Mouse (Mus musculus) limb, embryonic 13.5 days (tissue): ENCODE measurements around the gene Palld. TPM values are rescaled to one million over a fixed set of nuclear protein-coding genes. Genes with fewer than 3 reads are reported as not detected.

Experiments
- ATAC-seq: fragments of 200-750 bp; cut with Nextera tagmentation; 2 replicates; pipeline ENCODE4 v1.8.0; 2017; ENCODE audit warnings: low read depth, moderate number of reproducible peaks, moderate TSS enrichment; ENCODE audit not compliant: low FRiP score
- H3K27ac ChIP-seq: fragments of 300-500 bp; sonication (generic); 2 replicates; pipeline ENCODE4 v1.5.1; 2015; ENCODE audit warnings: inconsistent platforms, mild to moderate bottlenecking, moderate library complexity
- H3K27me3 ChIP-seq: fragments of 300-500 bp; sonication (generic); 2 replicates; pipeline ENCODE4 v1.6.1; 2015; ENCODE audit warnings: mild to moderate bottlenecking, inconsistent platforms
- H3K36me3 ChIP-seq: fragments of 300-500 bp; sonication (generic); 2 replicates; pipeline ENCODE4 v1.6.1; 2015; ENCODE audit warnings: inconsistent platforms, mild to moderate bottlenecking, moderate library complexity
- H3K4me1 ChIP-seq: fragments of 300-500 bp; sonication (generic); 2 replicates; pipeline ENCODE4 v1.6.1; 2015; ENCODE audit warnings: inconsistent platforms
- H3K4me2 ChIP-seq: fragments of 300-500 bp; sonication (generic); replicated peaks from 2 replicates; pipeline ENCODE4 v1.6.1; 2015; ENCODE audit warnings: inconsistent platforms, mild to moderate bottlenecking, moderate library complexity
- H3K4me3 ChIP-seq: fragments of 300-500 bp; sonication (generic); 2 replicates; pipeline ENCODE4 v1.5.1; 2015; ENCODE audit warnings: moderate library complexity, mild to moderate bottlenecking, inconsistent platforms
- H3K9ac ChIP-seq: fragments of 300-500 bp; sonication (generic); 2 replicates; pipeline ENCODE4 v1.6.1; 2015; ENCODE audit warnings: mild to moderate bottlenecking, inconsistent platforms
- H3K9me3 ChIP-seq: fragments of 300-500 bp; sonication (generic); 2 replicates; pipeline ENCODE4 v1.6.1; 2016; ENCODE audit warnings: inconsistent platforms
- WGBS: fragments of 180-500 bp; shearing (Covaris S2); methylation state at CpG from one replicate; pipeline ENCODE4 v1.1.7; 2015; 5-methylcytosine and 5-hydroxymethylcytosine counted together
- polyA plus RNA-seq: library from polyadenylated mRNA; unstranded; fragments of >200 nt; fragmentation: Nextera tagmentation; extraction: Ambion mirVana; gene quantifications from 2 replicates; pipeline ENCODE4 v1.2.1, GENCODE M21; 2015

The Palld gene
- polyA plus RNA-seq, 1 experiment from 2014 or later = 116 TPM

DNA sequence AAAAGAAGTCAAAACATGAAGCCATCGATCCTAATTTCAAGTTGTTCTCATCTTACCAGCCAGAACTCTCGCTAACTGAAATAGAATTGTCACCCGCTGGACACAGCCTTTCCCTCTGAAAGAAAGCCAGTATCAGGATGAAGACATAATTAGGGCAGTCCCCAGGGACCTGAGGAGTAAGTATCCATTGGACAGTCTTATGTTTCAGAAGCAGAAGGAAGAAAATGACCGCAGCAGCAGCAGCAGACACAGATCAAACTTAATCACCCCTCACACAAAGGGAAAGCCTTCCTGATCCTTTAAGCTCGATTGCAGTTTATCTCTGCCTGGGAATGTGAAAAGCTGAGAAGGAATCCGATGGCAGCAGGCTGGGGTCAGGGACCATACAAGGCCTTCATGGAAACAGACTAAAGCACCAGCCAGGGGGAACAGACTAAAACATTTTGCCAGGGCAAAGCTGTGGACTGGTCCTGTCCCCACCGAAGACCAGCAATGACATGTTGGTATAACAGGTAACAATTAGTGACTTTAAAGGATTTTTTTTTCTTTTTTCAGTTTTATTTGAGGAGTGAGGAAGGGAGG is 53.8 kb downstream of the Palld start:
- Histone ChIP-seq H3K4me1 (peaks cover 23% of the 10 kb centered on the region), H3K36me3 (no peaks in the 10 kb centered on the region), H3K4me2 (no peak overlapping the region), H3K9me3 (peaks cover 3% of the 10 kb centered on the region; the same call in 1 of the 2 replicates), H3K27me3 (no peaks in the 10 kb centered on the region), H3K27ac (no peak overlapping the region), H3K4me3 (no peak overlapping the region), H3K9ac (no peak overlapping the region)
- WGBS = 54% methylated on average over 7 of the region's 7 CpGs
- no peak for ATAC-seq

- 77% methylated on average over 5 of the region's 5 CpGs for WGBS
- no peak overlapping the region for H3K27ac ChIP-seq
- no peak overlapping the region for H3K9ac ChIP-seq
- no peaks in the 10 kb centered on the region for H3K27me3 ChIP-seq
- no peak for ATAC-seq
- H3K4me1 ChIP-seq = peaks cover 32% of the 10 kb centered on the region
- H3K4me2 ChIP-seq = no peak overlapping the region
- H3K36me3 ChIP-seq = no peaks in the 10 kb centered on the region
- H3K9me3 ChIP-seq = peaks cover 3% of the 10 kb centered on the region; the same call in 1 of the 2 replicates
- H3K4me3 ChIP-seq = no peak overlapping the region
Observed at GRCm38 (mm10) chr8:61847494-61847893, 55.0 kb downstream of the Palld start.

- peaks cover 3% of the 10 kb centered on the region; the same call in 1 of the 2 replicates for H3K9me3 ChIP-seq
- no peaks in the 10 kb centered on the region for H3K27me3 ChIP-seq
- peaks cover 32% of the 10 kb centered on the region for H3K4me1 ChIP-seq
- 69% methylated on average over 2 of the region's 2 CpGs for WGBS
- H3K27ac ChIP-seq = no peak overlapping the region
- no peak overlapping the region for H3K4me2 ChIP-seq
- no peaks in the 10 kb centered on the region for H3K36me3 ChIP-seq
- no peak for ATAC-seq
- H3K4me3 ChIP-seq = no peak overlapping the region
- H3K9ac ChIP-seq = no peak overlapping the region
Observed at GRCm38 (mm10) chr8:61844992-61845391, 57.5 kb downstream of the Palld start.

- Histone ChIP-seq H3K27ac (no peak overlapping the region; the same call in 1 of the 2 replicates), H3K9ac (no peak overlapping the region)
- ATAC-seq = peak; percentile 67; the same call in 1 of the 2 replicates
Observed at GRCm38 (mm10) chr8:61844575-61844974, 57.9 kb downstream of the Palld start.

GRCm38 (mm10) chr8:61843776-61844175 is 58.7 kb downstream of the Palld start:
- Histone ChIP-seq H3K9me3 (peaks cover 3% of the 10 kb centered on the region; the same call in 1 of the 2 replicates), H3K27me3 (no peaks in the 10 kb centered on the region), H3K4me3 (no peak overlapping the region), H3K4me1 (peaks cover 26% of the 10 kb centered on the region), H3K9ac (no peak overlapping the region), H3K36me3 (no peaks in the 10 kb centered on the region), H3K27ac (no peak overlapping the region), H3K4me2 (no peak overlapping the region)
- peak; percentile 34 for ATAC-seq
- WGBS = 64% methylated on average over 8 of the region's 8 CpGs

More at GRCm38 (mm10) chr8:61844575-61844974, 57.9 kb downstream of the Palld start:
- no peaks in the 10 kb centered on the region for H3K36me3 ChIP-seq
- no peak overlapping the region for H3K4me3 ChIP-seq
- peaks cover 3% of the 10 kb centered on the region; the same call in 1 of the 2 replicates for H3K9me3 ChIP-seq
- H3K4me2 ChIP-seq = peak overlapping the region; percentile 29
- H3K4me1 ChIP-seq = peaks cover 32% of the 10 kb centered on the region
- H3K27me3 ChIP-seq = no peaks in the 10 kb centered on the region
- WGBS = 15% methylated on average over 4 of the region's 4 CpGs

- H3K4me3 ChIP-seq = no peak overlapping the region
- H3K4me2 ChIP-seq = no peak overlapping the region
- H3K27me3 ChIP-seq = no peaks in the 10 kb centered on the region
- no peak for ATAC-seq
- no peaks in the 10 kb centered on the region for H3K36me3 ChIP-seq
- 88% methylated on average over 3 of the region's 3 CpGs for WGBS
- no peaks in the 10 kb centered on the region for H3K9me3 ChIP-seq
- H3K4me1 ChIP-seq = peaks cover 29% of the 10 kb centered on the region
- H3K27ac ChIP-seq = no peak overlapping the region
- no peak overlapping the region for H3K9ac ChIP-seq
Observed at GRCm38 (mm10) chr8:61833211-61833610, 69.3 kb downstream of the Palld start.

GRCm38 (mm10) chr8:61831944-61832343 is 70.5 kb downstream of the Palld start:
- no peak overlapping the region for H3K4me3 ChIP-seq
- H3K4me2 ChIP-seq = no peak overlapping the region
- peaks cover 29% of the 10 kb centered on the region for H3K4me1 ChIP-seq
- ATAC-seq = peak; percentile 78
- H3K9ac ChIP-seq = no peak overlapping the region
- no peaks in the 10 kb centered on the region for H3K9me3 ChIP-seq
- 37% methylated on average over 4 of the region's 4 CpGs for WGBS
- H3K36me3 ChIP-seq = no peaks in the 10 kb centered on the region
- H3K27me3 ChIP-seq = no peaks in the 10 kb centered on the region
- peak overlapping the region; percentile 52; the same call in 1 of the 2 replicates for H3K27ac ChIP-seq

DNA sequence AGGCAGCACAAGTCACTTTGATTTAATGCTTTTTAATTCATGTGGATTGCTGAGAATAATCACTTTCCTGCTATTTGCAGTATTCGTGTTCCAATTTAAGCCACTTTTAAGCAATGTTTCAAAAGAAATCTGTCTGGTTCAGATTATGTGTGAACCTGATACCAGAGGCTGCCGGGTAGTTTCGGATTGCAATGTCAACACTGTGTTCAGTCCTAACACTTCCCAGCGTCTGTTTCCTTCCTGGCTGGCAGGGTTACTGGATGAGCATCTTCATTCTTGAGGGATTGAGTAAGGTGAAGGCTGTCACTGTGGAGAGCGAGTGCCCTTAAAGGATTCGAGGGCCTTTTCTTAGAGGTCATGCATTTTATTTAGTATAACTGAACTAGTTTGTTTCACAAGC is 71.7 kb downstream of the Palld start:
- Histone ChIP-seq H3K36me3 (no peaks in the 10 kb centered on the region), H3K4me1 (peaks cover 29% of the 10 kb centered on the region), H3K9ac (no peak overlapping the region), H3K4me2 (no peak overlapping the region), H3K9me3 (no peaks in the 10 kb centered on the region), H3K4me3 (no peak overlapping the region), H3K27me3 (no peaks in the 10 kb centered on the region), H3K27ac (no peak overlapping the region)
- WGBS = 15% methylated on average over 6 of the region's 6 CpGs
- no peak for ATAC-seq

DNA sequence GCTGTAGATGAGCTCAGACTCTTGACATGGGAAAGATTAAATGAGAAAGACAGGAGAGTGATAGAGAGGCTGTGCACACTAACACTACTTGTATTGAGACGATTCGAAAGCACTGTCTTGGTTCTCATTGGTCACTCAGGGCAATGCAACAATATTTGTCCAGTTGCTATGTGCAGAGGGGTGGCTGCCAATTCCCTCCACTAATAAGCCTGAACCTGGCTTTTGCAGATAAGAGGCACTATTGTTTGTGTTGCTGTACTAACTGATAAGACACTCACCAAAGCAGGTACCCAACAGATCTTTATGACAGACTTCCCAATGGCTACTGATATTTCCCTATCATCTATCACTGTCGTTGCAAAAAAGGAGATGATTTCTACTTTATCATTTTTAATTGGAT is 77.9 kb downstream of the Palld start:
- H3K27ac ChIP-seq = no peak overlapping the region
- no peaks in the 10 kb centered on the region for H3K27me3 ChIP-seq
- no peak for ATAC-seq
- H3K9me3 ChIP-seq = no peaks in the 10 kb centered on the region
- H3K9ac ChIP-seq = no peak overlapping the region
- no peaks in the 10 kb centered on the region for H3K36me3 ChIP-seq
- H3K4me1 ChIP-seq = peaks cover 17% of the 10 kb centered on the region
- no peak overlapping the region for H3K4me3 ChIP-seq
- 84% methylated on average over 3 of the region's 3 CpGs for WGBS
- no peak overlapping the region for H3K4me2 ChIP-seq

DNA sequence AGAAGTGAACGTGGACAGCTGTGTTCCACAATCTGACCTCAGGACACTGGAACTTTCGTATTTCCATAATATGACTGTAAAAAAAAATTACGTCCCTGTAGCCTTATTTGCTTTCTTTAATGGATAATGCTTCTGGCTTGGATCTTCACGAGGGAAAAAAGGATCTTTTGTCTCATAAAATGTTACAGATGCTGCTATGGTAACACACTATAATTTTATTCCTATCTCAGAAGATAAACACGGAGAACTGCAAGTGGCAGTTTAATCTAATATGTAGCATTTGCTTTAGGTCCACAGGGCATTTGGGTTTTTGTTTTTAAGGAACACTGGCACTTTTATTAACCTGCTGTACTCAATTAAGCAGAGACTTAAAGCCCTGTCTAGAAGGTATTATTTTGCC is 79.3 kb downstream of the Palld start:
- ATAC-seq = no peak
- whole genome bisulfite sequencing = 23% methylated on average over 5 of the region's 5 CpGs
- Histone ChIP-seq H3K9me3 (no peaks in the 10 kb centered on the region), H3K4me1 (peaks cover 17% of the 10 kb centered on the region), H3K27ac (no peak overlapping the region), H3K36me3 (no peaks in the 10 kb centered on the region), H3K9ac (no peak overlapping the region), H3K27me3 (no peaks in the 10 kb centered on the region), H3K4me2 (no peak overlapping the region), H3K4me3 (no peak overlapping the region)

GRCm38 (mm10) chr8:61803764-61804163 is 98.7 kb downstream of the Palld start:
- Histone ChIP-seq H3K4me1 (no peaks in the 10 kb centered on the region), H3K27me3 (no peaks in the 10 kb centered on the region), H3K27ac (no peak overlapping the region), H3K4me3 (no peak overlapping the region), H3K4me2 (no peak overlapping the region), H3K9me3 (no peaks in the 10 kb centered on the region), H3K9ac (no peak overlapping the region), H3K36me3 (no peaks in the 10 kb centered on the region)
- no peak for ATAC-seq
- WGBS = 88% methylated on average over 2 of the region's 2 CpGs

DNA sequence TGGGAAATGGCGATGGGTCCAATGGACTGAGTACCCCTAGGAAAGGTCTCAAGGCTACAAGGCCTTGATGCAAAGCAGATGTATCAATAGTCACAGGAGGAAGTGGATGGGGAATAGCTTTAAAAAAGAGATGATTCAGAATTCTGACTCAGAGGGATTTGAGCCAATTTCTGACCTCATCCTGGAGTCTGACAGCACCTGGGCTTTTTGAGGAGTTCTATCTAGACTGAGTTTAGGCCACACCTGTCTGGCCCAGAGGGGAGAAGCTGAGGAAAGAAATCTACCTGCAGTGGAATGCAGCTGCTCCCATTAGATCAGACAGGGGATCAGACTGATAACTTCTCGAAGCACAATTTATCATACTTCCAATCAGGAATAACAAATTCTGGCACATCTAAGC is 99.7 kb downstream of the Palld start:
- WGBS = 73% methylated on average over 2 of the region's 2 CpGs
- ATAC-seq = no peak
- Histone ChIP-seq H3K36me3 (no peaks in the 10 kb centered on the region), H3K4me3 (no peak overlapping the region), H3K9ac (no peak overlapping the region), H3K9me3 (no peaks in the 10 kb centered on the region), H3K27ac (no peak overlapping the region), H3K27me3 (no peaks in the 10 kb centered on the region), H3K4me1 (no peaks in the 10 kb centered on the region), H3K4me2 (no peak overlapping the region)

DNA sequence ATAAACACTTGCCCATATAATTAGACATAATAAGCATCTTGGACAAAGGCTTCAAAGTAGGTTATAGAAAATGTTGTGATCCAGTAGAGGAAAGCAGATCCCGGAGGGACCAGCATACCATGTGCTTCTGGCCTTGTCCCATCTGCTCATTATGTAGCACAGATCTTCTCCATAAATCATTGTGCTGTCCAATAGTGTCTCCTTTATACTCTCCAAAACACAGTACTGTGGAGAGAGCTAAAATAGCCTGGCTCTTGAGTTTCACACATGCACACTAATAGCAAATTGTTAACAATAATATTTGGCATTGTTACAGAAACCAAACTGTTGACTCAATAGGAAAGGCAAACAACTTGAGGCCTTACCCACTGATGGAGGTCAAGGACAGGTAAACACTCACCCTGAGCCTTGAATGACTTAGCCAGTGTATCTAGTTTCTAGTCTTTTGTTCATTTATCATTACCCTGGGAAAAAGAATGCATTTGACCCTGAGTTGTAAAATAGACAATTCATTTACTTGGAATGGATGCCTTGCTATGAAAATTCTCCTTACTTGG is 105.0 kb downstream of the Palld start:
- Histone ChIP-seq H3K27ac (no peak overlapping the region), H3K4me2 (no peak overlapping the region), H3K9me3 (no peaks in the 10 kb centered on the region), H3K9ac (no peak overlapping the region), H3K36me3 (no peaks in the 10 kb centered on the region), H3K4me1 (no peaks in the 10 kb centered on the region), H3K4me3 (no peak overlapping the region), H3K27me3 (no peaks in the 10 kb centered on the region)
- WGBS = 61% methylated on average over 1 of the region's 1 CpGs
- ATAC-seq = no peak
